Mouse (Mus musculus) midbrain, embryonic 15.5 days (tissue): ENCODE measurements around the gene Cth. TPM values are rescaled to one million over a fixed set of nuclear protein-coding genes. Genes with fewer than 3 reads are reported as not detected.
A peak's percentile ranks its signal among the peaks of the same experiment; 100 is the strongest.
"Not testable (repeated sequence)": the region's sequence is repeated elsewhere in the genome, so short reads cannot be mapped to it uniquely, and the experiment has no call there.

Source experiments
- ATAC-seq: fragments of 200-750 bp; cut with Nextera tagmentation; replicated peaks from 2 replicates; pipeline ENCODE4 v1.8.0; 2017; ENCODE audit warnings: moderate TSS enrichment
- H3K27ac ChIP-seq: fragments of 300-500 bp; sonication (generic); 2 replicates; pipeline ENCODE4 v1.5.1; 2015; ENCODE audit warnings: mild to moderate bottlenecking, inconsistent platforms
- H3K27me3 ChIP-seq: fragments of 300-500 bp; sonication (generic); replicated peaks from 2 replicates; pipeline ENCODE4 v1.6.1; 2015; ENCODE audit warnings: inconsistent platforms
- H3K36me3 ChIP-seq: fragments of 300-500 bp; sonication (generic); replicated peaks from 2 replicates; pipeline ENCODE4 v1.6.1; 2015; ENCODE audit warnings: inconsistent platforms
- H3K4me1 ChIP-seq: fragments of 300-500 bp; sonication (generic); 2 replicates; pipeline ENCODE4 v1.6.1; 2015; ENCODE audit warnings: inconsistent platforms
- H3K4me2 ChIP-seq: fragments of 300-500 bp; sonication (generic); 2 replicates; pipeline ENCODE4 v1.6.1; 2015; ENCODE audit warnings: inconsistent platforms, mild to moderate bottlenecking, moderate library complexity
- H3K4me3 ChIP-seq: fragments of 300-500 bp; sonication (generic); 2 replicates; pipeline ENCODE4 v1.5.1; 2015; ENCODE audit warnings: mild to moderate bottlenecking, inconsistent platforms
- H3K9ac ChIP-seq: fragments of 300-500 bp; sonication (generic); 2 replicates; pipeline ENCODE4 v1.6.1; 2015; ENCODE audit warnings: mild to moderate bottlenecking, inconsistent platforms
- H3K9me3 ChIP-seq: fragments of 300-500 bp; sonication (generic); 2 replicates; pipeline ENCODE4 v1.6.1; 2016; ENCODE audit warnings: inconsistent platforms
- WGBS: fragments of 180-500 bp; shearing (Covaris S2); methylation state at CpG from one replicate; pipeline ENCODE4 v1.1.7; 2015; ENCODE audit warnings: mixed read lengths; 5-methylcytosine and 5-hydroxymethylcytosine counted together
- polyA plus RNA-seq: library from polyadenylated mRNA; unstranded; fragments of >200 nt; fragmentation: Nextera tagmentation; extraction: Ambion mirVana; gene quantifications from 2 replicates; pipeline ENCODE4 v1.2.1, GENCODE M21; 2015

Gene Cth
- 2.3 and 2.6 TPM in 2 replicates for polyA plus RNA-seq

DNA sequence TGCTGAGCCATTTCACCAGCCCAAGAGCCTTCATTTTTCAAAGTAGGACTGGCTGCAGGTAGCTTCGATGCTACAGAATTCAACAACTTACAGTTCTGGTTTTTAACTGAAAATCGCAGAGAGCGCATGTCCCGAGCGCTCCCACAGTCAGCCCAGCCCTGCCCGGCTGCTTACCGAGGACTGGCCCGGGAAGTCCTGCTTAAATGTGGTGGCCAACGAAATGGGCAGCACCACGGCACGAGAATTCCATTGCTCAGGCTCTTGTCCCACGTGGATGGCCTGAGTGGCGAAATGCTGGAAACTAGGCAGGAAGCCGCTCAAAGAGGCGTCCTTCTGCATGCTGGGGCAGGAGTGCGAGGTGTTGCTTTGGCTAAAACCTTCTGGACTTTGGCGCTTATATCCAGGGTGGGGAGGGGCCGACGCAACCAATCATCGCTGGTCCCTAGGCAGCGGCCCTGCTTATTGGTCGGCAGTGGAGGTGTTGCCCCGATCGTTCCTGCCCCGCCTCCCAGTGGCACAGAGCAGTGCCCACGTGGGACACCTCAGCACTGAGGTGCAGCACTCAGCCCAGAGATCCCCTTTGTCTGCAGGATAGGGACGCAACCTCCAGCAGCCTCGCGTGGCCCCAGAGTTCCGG is at the start of gene Cth:
Gene Cth, minus strand, starts transcription at position 386 of the 637 bp plus-strand sequence.
- ATAC-seq: peak; percentile 100

DNA sequence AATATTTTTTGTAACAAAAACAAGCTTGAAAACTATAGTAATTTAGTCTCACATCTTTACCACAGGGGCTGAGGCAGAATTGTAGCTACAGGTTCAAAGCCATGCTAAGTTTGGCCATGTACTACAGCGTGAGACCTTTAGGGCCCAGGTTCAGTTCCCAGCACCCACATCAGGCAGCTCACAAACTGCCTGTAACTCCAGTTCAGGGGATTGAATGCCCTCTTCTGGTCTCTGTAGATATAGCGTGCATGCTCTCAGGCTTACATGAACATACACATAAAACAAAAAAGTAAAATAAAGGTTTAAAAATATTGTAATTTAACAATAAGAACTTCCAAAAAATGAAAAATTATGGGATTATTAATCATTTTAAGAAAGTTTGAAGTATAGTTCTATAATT is 48.4 kb upstream of the Cth start:
- no peak for ATAC-seq
- Histone ChIP-seq H3K4me2 (no peak overlapping the region), H3K4me1 (no peaks in the 10 kb centered on the region), H3K9me3 (no peaks in the 10 kb centered on the region), H3K4me3 (no peak overlapping the region), H3K9ac (no peak overlapping the region), H3K27me3 (no peaks in the 10 kb centered on the region), H3K36me3 (no peaks in the 10 kb centered on the region), H3K27ac (no peak overlapping the region)
- WGBS: 100% methylated on average over 2 of the region's 2 CpGs

More for the DNA sequence above, at the start of gene Cth:
- Histone ChIP-seq H3K4me2 (peak within 1 kb of the TSS; percentile 80), H3K27ac (no peak within 1 kb of the TSS), H3K9me3 (no peaks in the 10 kb centered on the region), H3K9ac (peak within 1 kb of the TSS; percentile 51), H3K36me3 (no peaks in the 10 kb centered on the region), H3K4me1 (peaks cover 8% of the 10 kb centered on the region), H3K4me3 (peak within 1 kb of the TSS; percentile 44), H3K27me3 (no peaks in the 10 kb centered on the region)
- WGBS: 1% methylated on average over 30 of the region's 30 CpGs

DNA sequence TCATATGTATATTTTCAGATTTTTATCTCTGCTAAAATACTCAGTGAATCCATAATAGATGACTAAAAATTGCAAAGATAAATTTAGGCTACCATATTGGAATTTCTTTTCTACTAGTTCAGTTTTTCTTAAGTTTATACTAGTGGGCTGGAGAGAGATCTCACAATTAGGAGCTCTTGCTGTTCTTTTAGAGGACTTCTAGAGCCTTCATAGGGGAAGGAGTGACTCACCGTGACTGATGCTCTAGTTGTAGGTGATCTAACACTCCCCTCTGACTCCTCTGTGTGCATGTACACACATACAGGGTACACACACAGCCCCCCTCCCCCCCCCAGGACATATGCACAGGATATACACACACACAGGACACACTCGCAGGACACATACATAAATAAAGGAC is 46.3 kb upstream of the Cth start:
- no peaks in the 10 kb centered on the region for H3K4me1 ChIP-seq
- no peaks in the 10 kb centered on the region for H3K9me3 ChIP-seq
- 99% methylated on average over 2 of the region's 2 CpGs for WGBS
- H3K27me3 ChIP-seq: no peaks in the 10 kb centered on the region
- no peak overlapping the region for H3K4me3 ChIP-seq
- H3K9ac ChIP-seq: no peak overlapping the region
- H3K36me3 ChIP-seq: no peaks in the 10 kb centered on the region
- no peak overlapping the region for H3K4me2 ChIP-seq
- no peak overlapping the region for H3K27ac ChIP-seq
- no peak for ATAC-seq

DNA sequence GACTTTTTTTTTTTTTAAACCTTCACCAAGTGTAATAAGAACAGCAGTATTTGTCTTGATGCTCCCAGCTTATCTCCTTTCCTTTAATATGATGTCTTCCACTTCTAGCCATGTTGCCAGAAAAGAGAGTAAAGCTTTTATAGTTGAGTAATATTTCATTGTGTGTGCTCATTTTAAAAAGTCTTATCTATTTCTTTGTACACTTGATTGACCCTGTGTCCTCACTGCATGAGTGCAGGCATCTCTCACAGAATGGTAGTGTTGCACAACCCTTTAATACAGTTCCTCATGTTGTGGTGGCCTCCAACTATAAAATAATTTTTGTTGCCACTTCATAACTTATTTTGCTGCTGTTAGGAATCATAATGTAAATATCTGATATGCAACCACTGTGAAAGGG is 32.4 kb upstream of the Cth start:
- Histone ChIP-seq H3K36me3 (no peaks in the 10 kb centered on the region), H3K9me3 (no peaks in the 10 kb centered on the region), H3K27me3 (no peaks in the 10 kb centered on the region), H3K4me3 (no peak overlapping the region), H3K9ac (no peak overlapping the region), H3K4me1 (no peaks in the 10 kb centered on the region), H3K27ac (no peak overlapping the region), H3K4me2 (no peak overlapping the region)
- no peak for ATAC-seq

DNA sequence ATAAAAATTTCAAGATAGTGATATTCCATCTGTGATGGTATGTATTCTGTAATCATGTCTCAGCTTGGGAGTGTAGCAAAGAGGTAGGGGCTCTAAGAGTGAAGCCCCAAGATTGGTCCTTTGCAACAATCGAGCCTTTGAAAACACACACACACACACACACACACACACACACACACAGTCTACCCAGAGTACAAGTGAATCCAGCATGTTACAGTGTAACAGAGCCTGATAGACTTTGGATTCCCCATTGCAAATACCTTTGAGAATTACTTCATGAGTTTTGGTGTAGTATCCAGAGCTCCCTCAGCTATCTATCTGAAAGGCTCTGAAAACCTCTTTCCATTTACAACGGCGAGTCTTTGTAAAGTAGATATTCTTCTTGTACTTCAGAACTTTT is 31.3 kb upstream of the Cth start:
- no peak for ATAC-seq
- H3K4me2 ChIP-seq: no peak overlapping the region
- no peak overlapping the region for H3K9ac ChIP-seq
- H3K27ac ChIP-seq: no peak overlapping the region
- no peaks in the 10 kb centered on the region for H3K9me3 ChIP-seq
- peaks cover 7% of the 10 kb centered on the region for H3K4me1 ChIP-seq
- H3K4me3 ChIP-seq: no peak overlapping the region
- WGBS: 98% methylated on average over 3 of the region's 3 CpGs
- H3K36me3 ChIP-seq: no peaks in the 10 kb centered on the region
- H3K27me3 ChIP-seq: no peaks in the 10 kb centered on the region

DNA sequence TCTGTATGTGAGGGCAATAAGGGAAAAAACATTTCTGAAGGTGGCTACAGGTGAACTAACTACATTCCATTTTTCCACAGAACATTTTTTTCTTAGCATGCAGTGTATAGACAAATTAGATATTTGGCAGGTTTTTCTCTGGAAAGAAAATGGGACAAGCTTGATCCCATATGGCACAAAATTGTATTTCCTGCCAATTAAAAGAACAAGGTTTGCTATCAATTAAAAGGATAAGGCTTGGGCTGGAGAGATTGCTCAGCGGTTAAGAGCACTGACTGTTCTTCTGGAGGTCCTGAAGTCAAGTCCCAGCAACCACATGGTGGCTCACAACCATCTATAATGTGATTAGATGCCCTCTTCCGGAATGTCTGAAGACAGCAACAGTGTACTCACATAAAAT is 30.6 kb upstream of the Cth start:
- H3K27ac ChIP-seq: no peak overlapping the region
- H3K27me3 ChIP-seq: no peaks in the 10 kb centered on the region
- H3K4me3 ChIP-seq: no peak overlapping the region
- no peak for ATAC-seq
- H3K4me1 ChIP-seq: peaks cover 12% of the 10 kb centered on the region
- WGBS: 88% methylated on average over 2 of the region's 2 CpGs
- no peaks in the 10 kb centered on the region for H3K9me3 ChIP-seq
- H3K9ac ChIP-seq: no peak overlapping the region
- no peaks in the 10 kb centered on the region for H3K36me3 ChIP-seq
- H3K4me2 ChIP-seq: no peak overlapping the region

DNA sequence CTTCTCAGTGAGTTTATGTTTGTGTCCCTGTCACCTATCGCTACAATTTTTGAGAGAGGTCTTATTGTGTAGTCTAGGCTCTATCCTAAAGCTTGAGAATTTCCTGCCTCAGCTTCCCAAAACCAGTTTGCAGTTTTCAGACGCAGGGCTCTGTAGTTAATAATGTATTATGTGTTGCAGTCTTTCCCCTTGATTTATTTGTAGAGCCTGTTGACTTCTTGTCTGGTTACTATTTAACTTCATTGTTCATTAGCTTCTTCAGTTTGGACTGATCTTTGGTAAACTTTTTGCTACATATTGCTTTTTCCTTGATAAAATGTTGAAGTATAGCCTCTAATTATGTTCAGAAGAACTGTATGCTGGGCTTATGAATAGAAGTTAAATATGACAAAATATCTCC is 27.8 kb upstream of the Cth start:
- no peak for ATAC-seq
- Histone ChIP-seq H3K36me3 (no peaks in the 10 kb centered on the region), H3K4me3 (no peak overlapping the region), H3K9me3 (no peaks in the 10 kb centered on the region), H3K4me2 (no peak overlapping the region), H3K9ac (no peak overlapping the region), H3K4me1 (peaks cover 28% of the 10 kb centered on the region), H3K27me3 (no peaks in the 10 kb centered on the region), H3K27ac (no peak overlapping the region)
- WGBS: 93% methylated on average over 2 of the region's 2 CpGs

DNA sequence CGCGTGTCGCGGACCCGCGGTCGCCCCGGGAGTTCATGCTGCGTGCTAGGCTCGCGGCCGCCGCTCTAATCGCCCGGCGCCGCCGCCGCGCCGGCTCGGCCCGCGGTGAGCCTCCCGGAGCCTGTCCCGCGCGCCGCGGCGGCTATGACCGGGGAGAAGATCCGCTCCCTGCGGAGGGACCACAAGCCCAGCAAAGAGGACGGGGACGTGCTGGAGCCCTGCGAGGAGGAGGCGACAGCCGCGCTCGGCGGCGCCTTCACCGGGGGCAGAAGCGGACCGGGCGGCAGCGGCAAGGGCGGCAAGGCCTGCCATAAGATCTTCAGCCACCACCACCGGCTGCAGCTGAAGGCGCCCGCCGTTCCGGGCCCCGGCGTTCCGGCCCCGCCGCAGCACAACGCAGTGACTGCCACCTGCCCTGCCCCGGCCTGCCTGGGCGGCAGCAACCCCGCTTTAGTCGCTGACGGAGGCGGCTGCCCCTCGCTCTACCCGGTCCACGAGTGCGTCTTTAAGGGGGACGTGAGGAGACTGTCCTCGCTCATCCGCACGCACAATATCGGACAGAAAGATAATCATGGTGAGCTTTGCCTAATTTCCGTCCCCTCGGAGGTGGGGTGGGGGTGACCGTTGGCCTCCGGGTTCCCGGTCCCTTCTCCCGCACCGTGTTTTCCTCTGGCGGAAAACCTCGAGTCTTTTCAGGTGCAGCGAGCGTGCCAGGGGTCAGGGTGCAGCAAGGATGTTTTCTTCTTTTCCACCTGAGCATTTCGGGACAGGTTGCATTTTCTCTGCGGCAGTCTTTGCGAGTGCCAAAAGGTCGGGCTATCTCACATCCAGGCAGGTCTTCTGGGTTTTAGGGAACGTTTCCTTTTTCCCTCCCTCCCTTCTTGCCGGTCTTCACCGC is 22.8 kb upstream of the Cth start:
- Histone ChIP-seq H3K27ac (peak overlapping the region; percentile 99), H3K9ac (peak overlapping the region; percentile 97), H3K4me1 (peaks cover 32% of the 10 kb centered on the region), H3K4me3 (peak overlapping the region; percentile 95), H3K9me3 (no peaks in the 10 kb centered on the region), H3K27me3 (no peaks in the 10 kb centered on the region), H3K36me3 (no peaks in the 10 kb centered on the region), H3K4me2 (peak overlapping the region; percentile 91)
- WGBS: under 1% methylated on average over 81 of the region's 93 CpGs
- ATAC-seq: peak; percentile 80

DNA sequence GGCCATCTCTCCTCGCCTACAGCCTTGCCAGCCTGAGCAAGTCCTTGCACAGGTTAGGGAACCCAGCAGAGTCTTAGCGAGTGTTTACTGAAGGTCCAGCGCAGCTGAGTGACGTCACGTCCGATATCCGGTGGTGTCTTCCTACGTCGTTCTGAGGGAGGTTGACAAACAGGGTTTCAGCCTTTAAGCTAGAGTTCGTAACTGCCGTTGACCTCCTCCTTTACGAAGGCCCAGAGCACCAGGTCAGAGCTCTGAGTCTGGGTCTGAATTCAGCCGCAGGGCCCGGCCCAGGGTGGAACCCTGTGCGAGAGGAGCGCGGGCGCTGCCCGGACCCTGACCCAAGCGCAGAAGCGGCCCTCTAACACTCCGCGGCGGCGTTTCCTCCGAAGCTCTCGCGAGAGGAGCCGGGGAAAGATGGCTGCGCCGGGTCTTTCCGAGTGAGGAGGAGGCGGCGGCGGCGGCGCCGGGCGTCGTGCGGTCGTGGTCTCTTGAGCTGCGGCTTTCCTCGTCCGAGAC is 22.0 kb upstream of the Cth start, which contains the start of gene Ankrd13c:
Gene Ankrd13c, plus strand, starts transcription at position 397 of the 516 bp plus-strand sequence.
- peak; percentile 99 for ATAC-seq
- no peaks in the 10 kb centered on the region for H3K27me3 ChIP-seq
- WGBS: under 1% methylated on average over 45 of the region's 45 CpGs
- H3K27ac ChIP-seq: peak within 1 kb of the TSS; percentile 99
- H3K4me1 ChIP-seq: peaks cover 32% of the 10 kb centered on the region
- H3K4me3 ChIP-seq: peak within 1 kb of the TSS; percentile 95
- no peaks in the 10 kb centered on the region for H3K9me3 ChIP-seq
- peak within 1 kb of the TSS; percentile 91 for H3K4me2 ChIP-seq
- peak within 1 kb of the TSS; percentile 97 for H3K9ac ChIP-seq
- no peaks in the 10 kb centered on the region for H3K36me3 ChIP-seq

DNA sequence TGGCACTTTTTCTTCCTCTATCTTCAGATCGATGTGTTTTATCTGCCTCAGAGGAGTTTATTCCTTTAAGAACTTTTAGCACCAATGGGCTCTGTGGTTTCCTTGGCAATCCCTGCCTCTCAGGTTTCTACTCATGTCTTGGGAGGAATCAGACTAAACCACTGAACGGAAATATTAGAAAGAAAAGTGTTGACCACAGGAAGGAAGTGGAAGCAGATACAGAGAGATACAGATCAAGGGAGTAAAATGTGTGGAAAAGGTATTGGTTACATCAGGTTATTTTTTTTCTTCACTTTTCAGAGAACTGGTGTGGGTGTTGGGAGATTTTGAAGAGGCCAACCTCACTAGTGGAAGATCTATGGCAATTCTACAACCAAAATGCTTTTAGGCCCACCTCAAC is 13.7 kb upstream of the Cth start:
- no peak for ATAC-seq
- Histone ChIP-seq H3K4me1 (no peaks in the 10 kb centered on the region), H3K4me2 (no peak overlapping the region), H3K9me3 (no peaks in the 10 kb centered on the region), H3K27ac (no peak overlapping the region), H3K27me3 (no peaks in the 10 kb centered on the region), H3K9ac (no peak overlapping the region), H3K4me3 (no peak overlapping the region), H3K36me3 (no peaks in the 10 kb centered on the region)
- 90% methylated on average over 2 of the region's 2 CpGs for WGBS

DNA sequence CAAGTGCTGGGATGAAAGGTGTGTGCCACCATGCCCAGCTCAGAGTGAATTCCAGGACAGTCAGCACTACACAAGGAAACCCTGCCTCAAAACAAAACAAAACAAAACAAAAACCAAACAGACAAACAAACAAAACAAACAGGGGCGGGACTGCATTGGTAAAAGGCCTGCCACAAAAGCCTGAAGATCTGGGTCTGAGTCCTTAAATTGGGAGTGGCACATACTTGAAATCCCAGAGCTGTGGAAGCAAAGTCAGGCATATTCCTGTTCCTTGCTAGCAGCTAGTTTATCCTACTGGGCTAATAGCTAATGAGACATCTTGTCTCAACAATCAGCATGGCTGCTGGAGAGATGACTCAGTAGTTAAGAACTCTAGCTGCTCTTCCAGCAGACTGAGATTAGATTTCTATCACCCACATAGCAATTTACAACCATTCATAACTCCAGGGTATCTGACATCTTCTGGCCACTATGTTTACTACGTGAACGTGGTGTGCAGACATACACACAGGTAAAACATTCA is 9.5 kb upstream of the Cth start:
- Histone ChIP-seq H3K4me3 (no peak overlapping the region), H3K27me3 (no peaks in the 10 kb centered on the region), H3K9ac (no peak overlapping the region), H3K27ac (no peak overlapping the region), H3K4me1 (no peaks in the 10 kb centered on the region), H3K9me3 (no peaks in the 10 kb centered on the region), H3K4me2 (no peak overlapping the region), H3K36me3 (no peaks in the 10 kb centered on the region)
- 90% methylated on average over 3 of the region's 3 CpGs for WGBS
- no peak for ATAC-seq

DNA sequence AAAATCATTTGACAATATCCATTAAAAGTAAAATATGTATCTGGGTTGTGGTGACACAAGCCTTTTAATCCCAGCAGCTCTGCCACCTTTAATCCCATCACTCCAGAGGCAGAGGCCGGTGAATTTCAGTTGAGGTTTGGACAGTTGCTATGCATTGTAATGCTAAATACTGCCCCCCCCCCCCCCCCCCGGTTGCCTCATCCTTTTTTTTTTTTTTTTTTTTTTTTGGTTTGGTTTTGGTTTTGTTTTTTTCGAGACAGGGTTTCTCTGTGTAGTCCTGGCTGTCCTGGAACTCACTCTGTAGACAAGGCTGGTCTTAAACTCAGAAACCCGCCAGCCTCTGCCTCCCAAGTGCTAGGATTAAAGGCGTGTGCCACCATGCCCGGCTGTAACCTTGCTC is 8.3 kb upstream of the Cth start:
- H3K9ac ChIP-seq, H3K4me1 ChIP-seq, H3K4me3 ChIP-seq, H3K9me3 ChIP-seq, ATAC-seq, H3K36me3 ChIP-seq, H3K27ac ChIP-seq, H3K27me3 ChIP-seq, H3K4me2 ChIP-seq: not testable (repeated sequence)
- WGBS: 39% methylated on average over 6 of the region's 6 CpGs
